ENCODE assay signal across 16 mouse cellular contexts in the genomic region with DNA sequence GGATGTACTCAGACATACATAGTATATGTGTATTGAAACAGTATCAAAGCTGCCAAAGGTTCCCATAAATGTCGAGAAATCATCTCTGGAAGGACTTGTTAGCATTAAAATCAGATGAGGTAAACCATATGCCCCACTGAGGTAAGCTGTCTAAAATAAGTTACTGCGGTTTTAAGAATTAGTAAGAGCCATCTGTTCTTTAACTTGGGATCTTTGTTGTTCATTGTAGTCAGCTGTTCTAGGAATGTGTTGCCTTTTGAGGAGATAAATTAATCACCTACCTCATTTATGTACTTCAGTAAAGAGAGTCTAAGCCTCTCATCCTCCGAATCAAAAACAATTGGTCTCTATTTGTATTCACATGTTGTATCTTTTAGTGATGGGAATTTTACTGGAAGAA.
DNase-seq lines count a peak whose midpoint lies in the region; ATAC-seq lines count a peak whose summit lies in the region.
"Had no signal": no experiment of that assay in that cellular context is flagged by ENCODE, and none has a peak within 500 bp of the region (broad histone marks: within the 10 kb centered on the region; RNA-seq: fewer than 3 reads in every experiment).

No protein-coding gene starts in this region.

- H3K9me3 ChIP-seq in forebrain, embryonic 13.5 days (replicated peaks), result no peaks in the 10 kb centered on the region
- H3K9me3 ChIP-seq in forebrain, embryonic 16.5 days (ENCODE audit: control insufficient read depth, low read length), result no peaks in the 10 kb centered on the region
- no peaks in the 10 kb centered on the region for H3K9me3 ChIP-seq in midbrain, embryonic 13.5 days
- no peaks in the 10 kb centered on the region for H3K9me3 ChIP-seq in intestine, embryonic 15.5 days
- H3K9me3 ChIP-seq: limb, embryonic 15.5 days had no signal

- H3K27ac ChIP-seq in forebrain, embryonic 13.5 days, result peak overlapping the region; percentile 77; the same call in 1 of the 2 replicates
- H3K27ac ChIP-seq in forebrain, embryonic 16.5 days (ENCODE audit: low read length), result no peak overlapping the region
- H3K27ac ChIP-seq in midbrain, embryonic 13.5 days, result peak overlapping the region; percentile 90
- no peak overlapping the region for H3K27ac ChIP-seq in intestine, embryonic 15.5 days
- H3K27ac ChIP-seq: kidney, postnatal 0 days; limb, embryonic 15.5 days had no signal

- H3K4me1 ChIP-seq in forebrain, embryonic 13.5 days, result peaks cover 26% of the 10 kb centered on the region
- H3K4me1 ChIP-seq in forebrain, embryonic 16.5 days (replicated peaks; ENCODE audit: control insufficient read depth, insufficient read depth, low read length), result peaks cover 8% of the 10 kb centered on the region; the same call in 1 of the 2 replicates
- peaks cover 26% of the 10 kb centered on the region for H3K4me1 ChIP-seq in midbrain, embryonic 13.5 days (replicated peaks)
- no peaks in the 10 kb centered on the region for H3K4me1 ChIP-seq in intestine, embryonic 15.5 days (replicated peaks)
- H3K4me1 ChIP-seq: limb, embryonic 15.5 days had no signal

- no peak overlapping the region for H3K9ac ChIP-seq in forebrain, embryonic 13.5 days
- H3K9ac ChIP-seq in forebrain, embryonic 16.5 days (replicated peaks; ENCODE audit: low read depth, low read length), result no peak overlapping the region
- no peak overlapping the region for H3K9ac ChIP-seq in midbrain, embryonic 13.5 days (replicated peaks)
- no peak overlapping the region for H3K9ac ChIP-seq in intestine, embryonic 15.5 days
- H3K9ac ChIP-seq: limb, embryonic 15.5 days had no signal

- ATAC-seq in forebrain, embryonic 13.5 days, result no peak
- no peak for ATAC-seq in forebrain, embryonic 16.5 days
- ATAC-seq in midbrain, embryonic 13.5 days, result no peak
- ATAC-seq in intestine, embryonic 15.5 days, result no peak
- ATAC-seq: inflammation-experienced regulatory T-cells, adult 6 months had no signal

- 34% methylated on average over 3 of the region's 3 CpGs for WGBS in forebrain, embryonic 13.5 days
- 31% methylated on average over 3 of the region's 3 CpGs for WGBS in forebrain, embryonic 16.5 days
- WGBS in midbrain, embryonic 13.5 days, result 40% methylated on average over 3 of the region's 3 CpGs
- WGBS in intestine, embryonic 15.5 days, result 58% methylated on average over 3 of the region's 3 CpGs

- no peaks in the 10 kb centered on the region for H3K27me3 ChIP-seq in forebrain, embryonic 13.5 days
- no peaks in the 10 kb centered on the region for H3K27me3 ChIP-seq in forebrain, embryonic 16.5 days (replicated peaks; ENCODE audit: control insufficient read depth, insufficient read depth, low read length)
- H3K27me3 ChIP-seq in midbrain, embryonic 13.5 days, result no peaks in the 10 kb centered on the region
- no peaks in the 10 kb centered on the region for H3K27me3 ChIP-seq in intestine, embryonic 15.5 days (replicated peaks)
- H3K27me3 ChIP-seq: limb, embryonic 15.5 days had no signal

- no peaks in the 10 kb centered on the region for H3K36me3 ChIP-seq in forebrain, embryonic 13.5 days (ENCODE audit: poor library complexity, severe bottlenecking)
- no peaks in the 10 kb centered on the region for H3K36me3 ChIP-seq in forebrain, embryonic 16.5 days (ENCODE audit: control insufficient read depth, insufficient read depth)
- no peaks in the 10 kb centered on the region for H3K36me3 ChIP-seq in midbrain, embryonic 13.5 days
- H3K36me3 ChIP-seq in intestine, embryonic 15.5 days, result no peaks in the 10 kb centered on the region
- H3K36me3 ChIP-seq: limb, embryonic 15.5 days had no signal

- no peak overlapping the region for H3K4me3 ChIP-seq in forebrain, embryonic 13.5 days
- no peak overlapping the region for H3K4me3 ChIP-seq in forebrain, embryonic 16.5 days (replicated peaks; ENCODE audit: low read length)
- no peak overlapping the region for H3K4me3 ChIP-seq in midbrain, embryonic 13.5 days (replicated peaks)
- H3K4me3 ChIP-seq in intestine, embryonic 15.5 days (replicated peaks), result no peak overlapping the region
- H3K4me3 ChIP-seq: limb, embryonic 15.5 days had no signal

- H3K4me2 ChIP-seq in forebrain, embryonic 13.5 days, result no peak overlapping the region; the same call in 1 of the 2 replicates
- no peak overlapping the region for H3K4me2 ChIP-seq in forebrain, embryonic 16.5 days (ENCODE audit: low read length)
- H3K4me2 ChIP-seq in midbrain, embryonic 13.5 days (replicated peaks), result no peak overlapping the region
- H3K4me2 ChIP-seq in intestine, embryonic 15.5 days (replicated peaks), result no peak overlapping the region
- H3K4me2 ChIP-seq: limb, embryonic 15.5 days had no signal

- DNase-seq in retina, embryonic 14.5 days (ENCODE audit: low spot score), result peak; percentile 21
- no peak for DNase-seq in retina, postnatal 1 day
- DNase-seq in right cerebral cortex, postnatal 4 days, result no peak
- DNase-seq in ovary, postnatal 10 days (ENCODE audit: low spot score), result no peak
- DNase-seq: adrenal gland, adult 2 months; cerebellum, adult 11 months; gastrocnemius, postnatal 25 days; lung, postnatal 14 days; thymus, postnatal 36 days had no signal

Comparison
In these comparisons a context has a peak if more than half of its experiments do, and no peak if none do; other contexts are left out.
1. H3K27ac ChIP-seq: peak in forebrain, embryonic 13.5 days (single experiment) and midbrain, embryonic 13.5 days (single experiment); none in forebrain, embryonic 16.5 days (single experiment) and intestine, embryonic 15.5 days (single experiment).